Mouse (Mus musculus) kidney, embryonic 14.5 days (tissue): ENCODE data around the gene Fhit. TPM values are rescaled to one million over a fixed set of nuclear protein-coding genes. Genes with fewer than 3 reads are reported as not detected.

ENCODE experiments used
- ATAC-seq: fragments of 200-750 bp; cut with Nextera tagmentation; 2 replicates; pipeline ENCODE4 v1.8.0; 2017; ENCODE audit warnings: moderate number of reproducible peaks, mild to moderate bottlenecking, moderate TSS enrichment, moderate library complexity; ENCODE audit not compliant: low FRiP score, low TSS enrichment
- H3K27ac ChIP-seq: fragments of 300-500 bp; sonication (generic); 2 replicates; pipeline ENCODE4 v1.5.1; 2014; ENCODE audit warnings: low read depth, mild to moderate bottlenecking, low read length, moderate library complexity, mixed read lengths
- H3K27me3 ChIP-seq: fragments of 300-500 bp; sonication (generic); 2 replicates; pipeline ENCODE4 v1.6.1; 2014; ENCODE audit warnings: mild to moderate bottlenecking, low read length; ENCODE audit not compliant: control insufficient read depth, insufficient read depth
- H3K36me3 ChIP-seq: fragments of 300-500 bp; sonication (generic); 2 replicates; pipeline ENCODE4 v1.6.1; 2014; ENCODE audit warnings: low read length, mixed read lengths; ENCODE audit not compliant: control insufficient read depth, insufficient read depth
- H3K4me1 ChIP-seq: fragments of 300-500 bp; sonication (generic); 2 replicates; pipeline ENCODE4 v1.6.1; 2014; ENCODE audit warnings: low read length, mixed read lengths; ENCODE audit not compliant: control insufficient read depth, insufficient read depth
- H3K4me2 ChIP-seq: fragments of 300-500 bp; sonication (generic); replicated peaks from 2 replicates; pipeline ENCODE4 v1.6.1; 2014; ENCODE audit warnings: low read depth, mild to moderate bottlenecking, low read length
- H3K4me3 ChIP-seq: fragments of 300-500 bp; sonication (generic); 2 replicates; pipeline ENCODE4 v1.5.1; 2014; ENCODE audit warnings: mild to moderate bottlenecking, low read length
- H3K9ac ChIP-seq: fragments of 300-500 bp; sonication (generic); 2 replicates; pipeline ENCODE4 v1.6.1; 2014; ENCODE audit warnings: low read depth, mild to moderate bottlenecking, low read length, moderate library complexity
- H3K9me3 ChIP-seq: fragments of 300-500 bp; sonication (generic); 2 replicates; pipeline ENCODE4 v1.6.1; 2016; ENCODE audit warnings: low read length; ENCODE audit not compliant: control insufficient read depth
- WGBS: fragments of 180-500 bp; shearing (Covaris S2); extraction: QIAGEN DNeasy Blood & Tissue Kit; methylation state at CpG from one replicate; pipeline ENCODE4 v1.1.7; 2014; 5-methylcytosine and 5-hydroxymethylcytosine counted together
- polyA plus RNA-seq: library from polyadenylated mRNA; unstranded; fragments of >200 nt; fragmentation: Nextera tagmentation; extraction: Ambion mirVana; gene quantifications from 2 replicates; pipeline ENCODE4 v1.2.1, GENCODE M21; 2014

Fhit gene
- polyA plus RNA-seq, 1 experiment from 2014 or later: 7.0 TPM

DNA sequence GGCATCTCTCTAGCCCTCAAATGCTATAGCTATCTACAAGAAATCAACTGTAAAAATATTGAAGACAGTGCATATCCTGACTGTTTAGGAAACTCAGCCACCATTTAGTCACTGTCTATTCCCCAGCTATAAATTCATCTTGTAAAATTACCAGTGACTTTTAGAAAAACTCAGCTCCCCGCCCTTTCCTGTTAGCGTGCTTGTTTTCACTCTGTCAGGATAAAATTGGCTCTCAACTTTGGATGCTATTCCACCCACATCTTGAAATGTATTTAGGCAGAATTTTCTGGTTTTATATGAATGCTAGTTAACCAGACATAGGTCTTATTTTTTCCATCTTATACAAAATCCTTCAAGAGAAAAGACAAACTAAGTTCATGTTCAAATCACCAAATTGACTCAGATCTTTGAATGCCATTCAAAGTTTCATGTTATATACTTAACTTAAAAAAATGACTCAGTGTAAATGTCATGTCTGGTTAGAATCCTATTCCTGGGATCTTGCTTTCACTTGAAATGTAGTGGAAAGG, 530.9 kb downstream of the Fhit start:
- no peak for ATAC-seq
- no peaks in the 10 kb centered on the region for H3K4me1 ChIP-seq
- H3K9ac ChIP-seq: no peak overlapping the region
- H3K9me3 ChIP-seq: no peaks in the 10 kb centered on the region
- H3K4me2 ChIP-seq: no peak overlapping the region
- no peaks in the 10 kb centered on the region for H3K27me3 ChIP-seq
- H3K27ac ChIP-seq: no peak overlapping the region
- no peak overlapping the region for H3K4me3 ChIP-seq
- no peaks in the 10 kb centered on the region for H3K36me3 ChIP-seq
- 85% methylated on average over 2 of the region's 2 CpGs for WGBS

- ATAC-seq: no peak
- Histone ChIP-seq H3K36me3 (no peaks in the 10 kb centered on the region), H3K27me3 (no peaks in the 10 kb centered on the region), H3K9ac (no peak overlapping the region), H3K4me3 (no peak overlapping the region), H3K9me3 (no peaks in the 10 kb centered on the region), H3K4me1 (no peaks in the 10 kb centered on the region), H3K27ac (no peak overlapping the region), H3K4me2 (no peak overlapping the region)
- WGBS: 72% methylated on average over 5 of the region's 5 CpGs
Measured at GRCm38 (mm10) chr14:10593467-10593866, 568.4 kb downstream of the Fhit start.

DNA sequence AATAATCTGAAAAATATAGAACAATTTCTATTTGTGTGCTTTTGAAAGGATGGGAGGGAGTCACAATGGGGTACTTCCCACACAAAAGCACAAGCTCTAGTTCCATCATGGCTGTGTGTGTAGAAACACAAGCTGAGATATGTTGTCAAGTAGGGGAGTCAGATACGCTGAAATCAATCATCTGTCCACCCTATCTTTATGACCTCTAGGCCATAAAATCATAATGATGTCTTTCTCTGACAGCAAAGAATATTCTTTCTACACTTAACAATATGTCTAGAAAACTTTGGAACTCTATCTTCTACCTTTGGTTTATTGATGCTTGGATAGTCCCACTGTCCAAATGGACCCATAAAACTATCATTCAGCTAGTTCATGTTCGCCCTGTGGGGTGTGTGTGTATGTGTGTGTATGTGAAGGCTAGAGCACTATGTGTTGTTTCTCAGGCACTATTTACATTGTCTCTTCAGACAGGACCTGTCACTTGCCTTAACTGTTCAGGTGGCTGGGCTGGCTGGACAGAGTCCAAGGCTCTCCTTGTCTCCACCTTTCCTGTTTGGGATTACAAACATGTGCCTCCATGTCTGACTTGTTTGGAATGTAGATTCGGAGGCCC, 592.8 kb downstream of the Fhit start:
- no peaks in the 10 kb centered on the region for H3K4me1 ChIP-seq
- H3K4me2 ChIP-seq: no peak overlapping the region
- H3K36me3 ChIP-seq: no peaks in the 10 kb centered on the region
- no peaks in the 10 kb centered on the region for H3K9me3 ChIP-seq
- no peak overlapping the region for H3K4me3 ChIP-seq
- no peak overlapping the region for H3K9ac ChIP-seq
- H3K27ac ChIP-seq: no peak overlapping the region
- 71% methylated on average over 3 of the region's 3 CpGs for WGBS
- no peak for ATAC-seq
- H3K27me3 ChIP-seq: no peaks in the 10 kb centered on the region

GRCm38 (mm10) chr14:10567771-10568170, 594.1 kb downstream of the Fhit start:
- Histone ChIP-seq H3K27me3 (no peaks in the 10 kb centered on the region), H3K27ac (no peak overlapping the region), H3K4me3 (no peak overlapping the region), H3K9ac (no peak overlapping the region), H3K4me2 (no peak overlapping the region), H3K36me3 (no peaks in the 10 kb centered on the region), H3K9me3 (no peaks in the 10 kb centered on the region), H3K4me1 (no peaks in the 10 kb centered on the region)
- ATAC-seq: no peak
- WGBS: 75% methylated on average over 2 of the region's 2 CpGs

DNA sequence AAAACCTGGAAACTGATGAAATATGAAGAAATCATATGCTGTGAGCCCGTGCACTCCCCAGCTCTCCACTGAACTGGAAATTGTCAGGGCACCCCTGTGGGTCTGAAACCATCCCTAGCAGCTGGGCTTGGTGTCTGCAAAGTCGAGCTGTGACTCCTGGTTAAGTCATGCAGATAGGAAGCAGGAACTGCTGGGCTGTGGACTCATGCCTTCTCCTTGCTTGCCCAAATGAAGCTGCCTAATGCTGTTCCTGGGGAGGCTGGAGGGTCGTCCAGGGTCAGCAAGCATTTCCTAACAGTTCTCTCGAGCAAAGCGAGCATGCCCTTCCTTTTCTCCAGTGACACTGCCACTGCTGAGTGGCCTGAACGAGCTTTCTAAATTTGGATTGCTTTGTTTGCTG, 607.1 kb downstream of the Fhit start:
- Histone ChIP-seq H3K27me3 (no peaks in the 10 kb centered on the region), H3K4me3 (no peak overlapping the region), H3K27ac (no peak overlapping the region), H3K4me2 (no peak overlapping the region), H3K4me1 (no peaks in the 10 kb centered on the region), H3K36me3 (no peaks in the 10 kb centered on the region), H3K9me3 (no peaks in the 10 kb centered on the region), H3K9ac (no peak overlapping the region)
- 15% methylated on average over 6 of the region's 6 CpGs for WGBS
- ATAC-seq: 0 out of 2 replicates have a peak, but pooled peaks have one; percentile 72

- 70% methylated on average over 2 of the region's 2 CpGs for WGBS
- Histone ChIP-seq H3K4me3 (no peak overlapping the region), H3K27me3 (no peaks in the 10 kb centered on the region), H3K9ac (no peak overlapping the region), H3K9me3 (no peaks in the 10 kb centered on the region), H3K36me3 (no peaks in the 10 kb centered on the region), H3K4me2 (no peak overlapping the region), H3K27ac (no peak overlapping the region), H3K4me1 (no peaks in the 10 kb centered on the region)
- ATAC-seq: no peak
Measured at GRCm38 (mm10) chr14:10548632-10549031, 613.2 kb downstream of the Fhit start.

DNA sequence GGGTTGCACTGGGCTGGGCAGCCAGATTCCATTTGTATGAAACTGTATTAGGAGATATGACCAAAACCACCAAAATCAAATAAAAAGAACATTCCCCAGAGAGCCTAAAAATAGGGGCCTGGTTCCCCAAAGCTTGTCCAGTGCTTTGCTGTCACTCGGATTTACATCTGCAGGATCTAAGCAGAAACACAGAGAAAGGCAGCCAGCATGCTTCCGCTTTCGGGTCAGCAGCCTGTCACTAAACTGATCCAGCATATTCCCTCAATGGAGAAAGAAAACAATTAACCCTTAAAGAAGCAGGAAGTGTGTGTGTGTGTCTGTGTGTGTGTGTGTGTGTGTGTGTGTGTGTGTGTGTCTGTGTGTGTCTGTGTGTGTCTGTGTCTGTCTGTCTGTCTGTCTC, 615.9 kb downstream of the Fhit start:
- H3K4me3 ChIP-seq: no peak overlapping the region
- no peak for ATAC-seq
- no peak overlapping the region for H3K4me2 ChIP-seq
- no peak overlapping the region for H3K9ac ChIP-seq
- no peaks in the 10 kb centered on the region for H3K9me3 ChIP-seq
- no peaks in the 10 kb centered on the region for H3K27me3 ChIP-seq
- H3K27ac ChIP-seq: no peak overlapping the region
- H3K36me3 ChIP-seq: no peaks in the 10 kb centered on the region
- WGBS: 39% methylated on average over 3 of the region's 3 CpGs
- H3K4me1 ChIP-seq: no peaks in the 10 kb centered on the region

DNA sequence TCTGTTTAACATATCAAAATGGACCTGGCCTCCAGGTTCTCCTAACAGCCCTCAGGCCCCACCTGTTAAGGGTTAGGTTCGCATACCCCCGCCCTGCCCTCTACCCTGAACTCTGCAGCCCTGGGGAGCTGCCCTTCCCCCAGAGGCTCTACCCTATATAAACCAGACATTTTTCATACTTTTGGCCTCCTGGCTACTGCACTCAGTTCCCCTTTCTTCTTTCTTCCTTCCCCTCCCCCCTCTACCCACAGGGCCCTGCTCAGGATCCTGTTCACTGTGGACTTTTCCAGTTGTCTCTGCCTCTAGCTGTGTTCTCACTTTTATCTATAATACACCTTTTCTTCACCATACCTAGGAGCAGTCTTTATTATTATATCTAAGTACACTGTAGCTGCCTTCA, 627.0 kb downstream of the Fhit start:
- 78% methylated on average over 2 of the region's 2 CpGs for WGBS
- Histone ChIP-seq H3K9me3 (no peaks in the 10 kb centered on the region), H3K9ac (no peak overlapping the region), H3K4me1 (no peaks in the 10 kb centered on the region), H3K27me3 (no peaks in the 10 kb centered on the region), H3K36me3 (no peaks in the 10 kb centered on the region), H3K27ac (no peak overlapping the region), H3K4me3 (no peak overlapping the region), H3K4me2 (no peak overlapping the region)
- ATAC-seq: 0 out of 2 replicates have a peak, but pooled peaks have one; percentile 16

- Histone ChIP-seq H3K36me3 (no peaks in the 10 kb centered on the region), H3K4me1 (no peaks in the 10 kb centered on the region), H3K27ac (no peak overlapping the region), H3K4me2 (no peak overlapping the region), H3K9ac (no peak overlapping the region), H3K27me3 (no peaks in the 10 kb centered on the region), H3K4me3 (no peak overlapping the region), H3K9me3 (no peaks in the 10 kb centered on the region)
- WGBS: 81% methylated on average over 8 of the region's 8 CpGs
- no peak for ATAC-seq
Measured at GRCm38 (mm10) chr14:10531748-10532500, 629.9 kb downstream of the Fhit start.
